Mouse (Mus musculus) adrenal gland, adult 18-20 months (tissue): ENCODE measurements around the gene Tulp2. TPM values are rescaled to one million over a fixed set of nuclear protein-coding genes. Genes with fewer than 3 reads are reported as not detected.

Source experiments
- DNase-seq, 2 experiments: peaks; one replicate each; pipeline ENCODE4 v3.0.0; 2021 to 2022; ENCODE audit warnings: low spot score in 2 of 2
- total RNA-seq, 2 experiments: library from RNA; stranded (reverse); gene quantifications; 1 replicate in 1 of 2; 2 replicates in 1 of 2; pipeline ENCODE4 v1.2.3; 2021

Gene Tulp2
- total RNA-seq, 2 experiments from 2014 or later: 0.66 to 2.6 TPM

DNA sequence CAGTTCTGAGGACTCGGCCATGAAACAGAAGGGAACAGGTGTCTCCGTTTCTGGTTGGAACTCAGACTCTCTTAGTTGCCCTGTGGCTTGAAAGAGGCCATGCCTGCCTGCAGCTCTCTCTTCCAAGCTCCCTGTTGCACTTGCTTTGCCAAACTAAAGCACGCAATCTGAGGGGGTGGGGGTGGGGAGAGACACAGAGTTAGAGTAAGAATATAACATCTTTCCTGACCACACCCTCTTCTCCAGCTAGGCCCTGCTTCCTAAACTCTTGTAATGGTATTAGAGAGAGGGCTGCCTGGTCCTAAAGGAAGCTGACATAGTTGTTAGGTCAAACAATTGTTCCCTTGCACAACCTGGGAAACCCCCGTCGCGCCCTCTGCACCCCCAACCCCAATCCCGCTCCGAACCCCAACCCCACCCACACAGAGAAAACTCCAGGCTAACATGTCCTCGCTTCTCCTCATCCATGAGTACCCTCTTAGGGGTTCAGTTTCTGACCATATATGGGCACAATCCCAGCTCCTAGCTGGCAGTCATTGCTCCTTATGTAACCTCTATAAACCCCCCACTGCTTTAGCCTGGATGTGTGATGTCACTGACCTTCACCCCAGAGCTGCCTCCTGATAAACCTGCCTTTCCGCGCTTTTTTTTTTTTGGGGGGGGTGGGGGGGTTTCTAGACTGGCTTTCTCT lies 69.3 kb downstream of the Tulp2 start:
- no peak for DNase-seq

DNA sequence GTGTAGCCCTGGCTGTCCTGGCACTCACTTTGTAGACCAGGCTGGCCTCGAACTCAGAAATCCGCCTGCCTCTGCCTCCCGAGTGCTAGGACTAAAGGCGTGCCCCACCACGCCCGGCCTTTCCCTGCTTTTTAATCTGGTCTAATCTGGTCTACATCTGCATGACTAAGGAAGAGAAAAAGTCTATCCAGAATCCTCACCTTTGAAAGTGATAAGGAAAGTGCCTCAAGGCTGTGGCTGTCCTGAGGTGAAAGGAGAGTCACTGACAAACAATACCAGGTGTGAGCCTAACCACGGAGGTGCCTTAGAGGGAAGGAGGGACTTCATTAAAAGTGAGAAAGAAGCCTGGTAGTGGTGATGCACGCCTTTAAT lies 69.8 kb downstream of the Tulp2 start:
- no peak for DNase-seq

DNA sequence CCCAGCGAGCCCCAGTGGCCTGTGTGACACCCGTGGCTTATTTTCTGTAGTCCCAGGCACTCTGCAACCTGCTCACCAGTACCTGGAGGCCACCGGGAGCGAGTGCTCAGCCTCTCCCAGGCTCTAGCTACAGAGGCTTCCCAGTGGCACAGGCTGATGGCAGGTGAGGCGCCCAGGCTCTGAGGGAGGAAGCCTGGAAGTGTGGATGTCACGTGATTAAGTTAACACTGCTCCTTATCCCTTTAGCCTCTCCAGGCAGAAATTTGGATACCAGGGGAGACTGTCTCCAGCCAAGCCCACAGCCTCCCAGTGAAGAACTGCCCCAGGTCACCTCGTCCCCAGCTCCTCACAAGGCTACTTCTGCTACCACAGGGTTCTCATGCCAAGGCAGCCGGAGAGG lies 71.8 kb downstream of the Tulp2 start:
- DNase-seq: no peak

DNA sequence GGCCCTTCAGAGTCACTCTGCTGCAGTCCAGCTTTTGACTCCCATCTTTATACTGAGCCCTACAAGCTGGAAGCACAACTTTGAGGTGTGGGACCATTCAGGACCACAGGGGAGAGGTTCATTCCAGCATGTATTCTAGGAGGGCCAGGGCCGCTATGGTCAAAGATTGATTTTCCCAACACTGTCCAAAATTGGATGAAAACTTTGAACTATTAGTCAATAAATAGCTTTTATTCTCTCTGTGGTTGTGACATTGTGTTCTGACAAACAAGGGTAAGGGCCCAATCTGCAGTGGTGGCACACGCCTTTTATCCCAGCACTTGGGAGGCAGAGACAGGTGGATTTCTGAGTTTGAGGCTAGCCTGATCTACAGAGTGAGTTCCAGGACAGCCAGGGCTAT lies 72.3 kb downstream of the Tulp2 start:
- DNase-seq: no peak

DNA sequence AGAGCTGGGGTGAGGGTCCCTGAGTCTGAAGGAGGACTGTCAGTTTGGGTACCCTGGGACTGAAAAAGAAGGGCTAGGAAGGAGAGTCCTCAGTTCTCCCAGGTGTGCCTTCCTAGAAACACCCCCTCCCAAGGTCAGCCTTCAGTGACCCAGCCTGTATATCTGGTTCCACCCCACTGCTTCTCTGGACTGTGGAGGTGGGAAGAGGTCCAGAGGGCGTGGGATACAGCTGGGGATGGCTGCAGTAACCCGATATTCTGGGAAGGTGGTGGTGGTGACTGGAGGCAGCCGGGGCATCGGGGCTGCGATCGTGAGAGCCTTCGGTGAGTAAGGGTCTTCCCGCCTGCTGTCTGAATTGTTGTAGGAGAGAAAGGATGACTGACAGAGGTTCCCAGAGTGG lies 73.1 kb downstream of the Tulp2 start, which contains the start of gene Hsd17b14:
Gene Hsd17b14, plus strand, starts transcription at position 150 of the 400 bp plus-strand sequence.
- no peak for DNase-seq

DNA sequence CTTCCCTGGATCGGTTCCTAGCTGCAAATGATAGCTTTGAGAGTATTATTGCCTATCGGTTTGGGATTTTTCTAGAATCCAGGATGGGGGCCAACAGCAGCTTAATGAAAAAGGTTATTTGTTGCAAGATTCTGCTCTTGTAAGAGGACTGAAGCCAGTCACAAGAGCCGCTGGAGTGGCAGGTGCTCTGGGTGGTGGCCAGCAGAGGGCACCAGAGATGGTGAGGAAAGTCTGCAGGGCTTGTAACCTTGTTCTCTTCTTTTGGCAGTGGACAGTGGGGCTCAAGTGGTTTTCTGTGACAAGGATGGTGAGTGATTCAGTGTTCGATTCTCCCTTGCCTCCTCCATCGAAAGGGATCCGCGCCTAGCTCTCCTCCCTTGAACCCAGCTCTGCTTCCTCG lies 74.1 kb downstream of the Tulp2 start:
- peak; percentile 81 to 85 for DNase-seq

DNA sequence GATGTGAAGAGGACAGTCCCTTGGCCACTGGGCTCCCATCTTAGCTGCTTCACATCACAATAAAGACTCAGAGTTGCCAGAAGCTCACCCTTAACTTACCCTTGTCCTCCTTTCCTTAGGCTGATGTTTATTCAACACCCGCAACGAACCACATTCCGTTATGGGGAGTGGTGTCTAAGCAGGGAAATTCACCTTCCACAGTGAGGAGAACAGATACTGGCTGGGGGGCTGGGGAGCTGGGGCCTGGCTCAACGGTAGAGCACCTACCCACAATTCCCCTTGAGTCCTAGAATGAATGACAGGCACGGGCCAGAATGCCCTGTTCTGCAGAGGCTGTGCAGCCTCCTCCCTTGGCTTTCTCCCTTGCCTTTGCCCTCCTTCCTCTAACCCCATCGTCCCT lies 77.2 kb downstream of the Tulp2 start:
- DNase-seq: no peak

DNA sequence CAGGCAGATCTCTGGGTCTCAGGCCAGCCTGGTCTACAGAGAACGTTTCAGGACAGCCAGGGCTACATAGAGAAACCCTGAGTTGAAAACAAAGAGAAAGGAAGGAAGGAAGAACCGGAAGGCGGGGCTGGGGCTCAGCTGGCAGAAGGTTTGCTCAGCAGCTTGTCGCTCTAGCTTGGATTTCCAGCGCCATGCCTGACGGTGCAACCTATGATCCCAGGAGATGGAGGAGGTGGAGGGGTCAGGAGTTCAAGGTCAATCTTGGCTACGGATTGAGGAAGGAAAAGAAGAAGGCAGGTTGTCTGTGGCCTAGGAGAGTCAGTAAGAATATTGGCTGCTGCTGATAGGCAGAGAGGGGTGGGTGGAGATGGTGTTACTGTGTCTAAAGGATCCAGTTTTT lies 78.6 kb downstream of the Tulp2 start:
- DNase-seq: no peak

DNA sequence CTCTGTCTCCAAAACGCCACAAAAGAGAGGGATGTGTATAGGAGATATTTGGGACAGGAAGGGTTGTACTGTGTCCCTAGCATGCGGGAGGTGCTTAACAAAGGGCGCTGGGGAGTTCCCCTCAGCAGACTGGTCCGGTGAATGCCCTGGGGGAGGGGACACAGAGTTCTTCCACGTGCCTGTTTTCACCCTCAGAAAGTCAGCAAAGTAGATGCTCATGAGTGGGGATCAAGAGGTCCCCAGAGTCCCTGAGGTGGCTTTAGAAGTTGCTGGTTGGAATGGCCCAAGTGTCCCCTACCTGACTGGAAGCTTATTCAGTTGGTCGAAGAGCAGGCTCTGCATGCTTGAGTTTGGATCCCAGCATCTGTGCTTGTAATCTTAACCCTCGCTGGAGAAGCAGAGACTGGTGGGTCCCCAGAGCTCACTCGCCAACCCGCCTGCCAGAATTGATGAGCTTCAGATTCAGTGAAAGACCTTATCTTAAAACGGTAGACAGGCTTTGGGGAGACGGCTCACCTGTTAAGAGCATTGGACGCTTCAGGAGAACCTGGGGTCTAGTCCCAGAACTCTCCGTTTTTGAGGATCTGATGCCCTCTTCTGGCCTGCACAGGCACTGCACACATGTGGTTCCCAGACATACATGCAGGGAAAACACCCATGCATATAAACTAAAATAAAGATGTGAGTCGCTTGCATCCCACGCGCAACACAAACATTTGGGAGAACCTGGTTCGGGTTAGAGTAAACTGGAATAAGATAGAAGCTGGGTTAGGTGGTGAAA lies 79.4 kb downstream of the Tulp2 start:
- peak; percentile 74 to 79 for DNase-seq

DNA sequence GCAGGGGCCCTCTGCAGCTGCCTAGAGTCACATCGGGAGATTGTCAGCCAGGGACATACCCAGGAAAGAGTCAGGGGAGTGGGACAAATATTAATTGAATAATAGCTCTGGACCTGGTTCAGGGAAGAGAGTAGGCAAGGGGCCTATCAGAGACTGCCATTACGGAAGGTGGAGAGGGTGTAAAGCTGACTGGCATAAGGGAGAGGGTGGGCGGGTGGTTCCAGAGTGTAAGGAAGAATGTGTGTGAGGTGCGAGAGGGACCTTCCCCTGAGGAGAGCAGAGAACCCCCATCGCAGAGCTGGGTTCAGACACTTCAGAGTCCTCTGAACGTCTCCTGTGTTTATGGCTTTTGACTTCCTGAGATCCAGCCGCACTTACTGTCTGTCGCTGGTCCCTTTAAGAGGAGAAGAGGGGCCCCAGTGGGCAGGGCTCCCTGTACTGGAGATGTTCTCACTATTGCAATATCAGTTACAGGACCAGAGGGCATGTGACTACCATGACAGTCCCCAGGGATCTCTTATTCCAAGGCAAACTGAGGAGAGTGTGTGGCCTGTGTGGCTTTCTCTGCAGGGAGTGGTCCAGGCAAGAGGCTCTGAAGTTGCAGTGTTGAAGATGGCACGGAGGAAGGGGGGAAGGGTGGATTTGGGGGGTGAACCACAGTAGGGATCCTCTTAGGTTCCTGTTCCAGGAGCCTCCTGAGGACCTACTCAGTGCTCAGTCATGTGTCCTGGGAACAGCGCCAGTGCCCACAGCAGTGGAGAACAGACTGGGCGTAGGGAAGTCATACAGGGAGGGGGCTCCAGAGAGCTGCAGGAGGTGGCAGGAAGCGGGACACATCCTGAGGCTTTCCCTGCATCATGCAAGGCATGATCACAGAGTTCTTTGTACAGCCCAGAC lies 80.2 kb downstream of the Tulp2 start:
- no peak for DNase-seq

DNA sequence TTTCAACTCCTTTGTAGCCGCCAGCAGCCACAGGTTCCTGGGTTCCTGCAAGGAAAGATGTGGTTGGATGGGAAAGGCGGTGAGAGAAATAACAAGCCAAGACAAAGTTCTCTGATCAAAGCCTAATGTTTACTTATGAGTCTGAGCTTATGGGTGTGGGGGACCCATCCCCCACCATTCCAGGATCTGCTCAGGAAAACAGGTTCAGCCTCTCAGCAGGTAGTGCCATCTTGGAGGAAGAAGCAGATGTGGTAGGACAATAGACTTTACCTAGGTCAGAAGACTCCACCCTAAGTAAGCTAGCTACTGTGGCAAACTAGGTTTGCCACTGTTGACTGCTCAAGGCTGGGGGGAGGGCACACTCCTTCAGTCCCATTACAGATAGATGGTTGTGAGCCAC lies 83.1 kb downstream of the Tulp2 start:
- no peak for DNase-seq

DNA sequence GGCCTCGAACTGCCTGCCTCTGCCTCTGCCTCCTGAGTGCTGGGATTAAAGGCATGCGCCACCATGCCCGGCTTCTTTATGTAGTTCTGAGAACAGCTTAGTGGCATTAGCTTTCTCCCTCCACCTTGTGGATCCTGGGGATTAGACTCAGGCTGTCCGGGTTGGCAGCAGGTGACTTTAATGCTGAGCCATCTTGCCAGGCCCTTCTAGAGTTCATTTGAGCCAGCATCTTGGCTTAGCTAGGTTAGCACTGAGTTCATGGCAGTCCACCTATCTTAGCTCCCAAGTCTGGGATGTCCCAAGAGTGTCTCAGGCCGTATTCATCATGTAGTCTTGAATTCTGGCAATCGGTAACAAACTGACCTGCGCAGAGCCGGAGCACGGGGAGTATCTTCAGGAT lies 83.8 kb downstream of the Tulp2 start:
- no peak for DNase-seq

DNA sequence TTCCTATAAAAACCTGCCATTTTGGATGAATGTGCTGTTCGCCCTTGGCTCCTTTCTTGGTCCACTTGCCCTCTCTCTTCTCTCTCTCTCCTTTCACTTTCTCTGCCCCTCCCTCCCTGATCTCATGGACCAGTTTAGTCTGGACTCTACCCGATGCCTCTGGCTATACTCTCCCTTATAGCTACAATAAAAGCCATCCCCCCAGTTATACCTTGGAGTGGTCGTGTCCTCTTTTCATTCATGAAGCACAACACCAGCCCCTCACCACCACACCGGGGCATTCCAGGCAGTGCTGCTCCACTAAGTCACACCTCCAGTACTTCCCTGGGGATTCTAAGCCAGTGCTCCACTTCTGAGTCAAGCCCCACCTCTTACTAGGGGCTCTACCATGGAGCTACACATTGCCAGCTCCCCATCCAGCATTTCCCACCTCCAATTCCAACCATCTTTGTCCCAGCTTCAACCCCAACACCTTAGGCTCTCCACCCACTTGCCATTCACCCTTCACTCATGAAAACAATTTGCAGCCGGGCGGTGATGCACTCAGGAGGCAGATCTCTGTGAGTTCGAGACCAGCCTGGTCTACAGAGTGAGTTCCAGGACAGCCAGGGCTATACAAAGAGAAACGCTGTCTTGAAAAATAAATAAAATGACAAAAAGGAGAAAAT lies 85.6 kb downstream of the Tulp2 start:
- DNase-seq: no peak

DNA sequence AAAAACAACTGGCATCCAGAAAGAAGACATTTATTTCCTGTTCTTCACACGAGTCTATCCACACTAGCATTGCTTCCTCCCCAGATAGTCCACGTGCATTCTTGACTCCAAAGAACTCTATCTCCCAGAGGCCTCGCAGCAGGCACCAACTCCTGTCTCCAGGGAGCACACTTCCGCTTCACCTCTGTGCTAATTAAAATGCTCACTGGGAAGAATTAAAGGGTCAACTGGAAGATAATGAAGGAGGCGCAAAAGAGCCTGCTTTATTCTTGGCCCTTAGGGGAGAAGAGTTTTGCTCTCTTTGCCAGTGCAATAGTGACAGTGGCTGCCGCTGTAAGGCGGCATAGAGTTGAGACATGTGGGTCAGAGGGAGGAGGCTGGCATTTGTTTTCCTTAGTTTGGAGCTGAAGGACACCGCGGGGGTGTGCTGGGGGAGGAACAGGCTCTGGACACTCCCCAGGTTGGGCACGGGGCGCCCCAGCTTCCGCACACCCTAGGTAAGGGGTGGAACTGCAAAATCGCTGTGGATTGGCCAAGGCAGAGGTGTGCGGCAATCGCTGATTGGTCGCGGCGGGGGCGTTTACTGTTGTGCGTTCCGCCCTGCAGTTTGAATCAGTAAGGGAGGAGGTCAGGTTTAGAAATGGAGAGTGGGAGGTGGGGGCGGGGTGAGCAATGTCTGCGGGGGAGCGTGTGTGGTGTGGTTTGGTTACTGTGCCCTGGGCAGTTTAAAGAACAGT lies 86.3 kb downstream of the Tulp2 start:
- peak; percentile 80 to 82 for DNase-seq

DNA sequence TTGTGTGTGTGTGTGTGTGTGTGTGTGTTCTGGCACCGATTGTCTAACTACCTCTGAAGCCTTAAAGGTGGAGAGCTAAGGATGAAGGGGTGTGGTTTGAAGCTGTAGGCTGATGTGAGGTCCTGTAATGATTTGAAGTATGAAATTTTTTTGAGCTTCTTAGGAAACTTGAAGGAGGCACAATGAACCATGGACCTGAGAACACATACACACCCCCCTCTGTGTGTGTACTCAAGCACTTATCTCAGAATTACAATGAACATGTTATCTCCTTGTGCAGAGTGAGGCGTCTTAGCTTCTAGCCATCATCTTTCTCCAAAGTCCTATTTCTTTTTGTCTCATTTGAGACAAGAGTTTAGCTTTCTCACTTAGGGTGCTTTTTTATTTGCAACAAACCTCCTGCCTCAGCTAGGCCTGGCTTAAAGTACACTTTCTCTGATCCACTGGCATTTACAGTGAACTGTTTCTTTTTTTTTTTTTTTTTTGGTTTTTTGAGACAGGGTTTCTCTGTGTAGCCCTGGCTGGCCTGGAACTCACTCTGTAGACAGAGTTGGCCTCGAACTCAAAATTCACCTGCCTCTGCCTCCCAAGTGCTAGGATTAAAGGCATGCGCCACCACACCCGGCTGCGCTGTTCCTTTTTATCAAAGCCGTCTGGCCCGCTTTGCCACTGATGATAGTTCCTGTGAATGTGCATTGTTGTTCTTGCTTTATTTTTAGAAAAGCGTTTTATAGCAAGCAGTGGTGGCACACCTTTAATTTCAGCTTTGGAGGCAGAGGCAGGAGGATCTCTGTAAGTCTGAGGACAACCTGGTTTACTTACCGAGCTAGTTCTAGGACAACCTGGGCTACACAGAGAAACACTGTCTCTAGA lies 87.2 kb downstream of the Tulp2 start:
- DNase-seq: no peak

DNA sequence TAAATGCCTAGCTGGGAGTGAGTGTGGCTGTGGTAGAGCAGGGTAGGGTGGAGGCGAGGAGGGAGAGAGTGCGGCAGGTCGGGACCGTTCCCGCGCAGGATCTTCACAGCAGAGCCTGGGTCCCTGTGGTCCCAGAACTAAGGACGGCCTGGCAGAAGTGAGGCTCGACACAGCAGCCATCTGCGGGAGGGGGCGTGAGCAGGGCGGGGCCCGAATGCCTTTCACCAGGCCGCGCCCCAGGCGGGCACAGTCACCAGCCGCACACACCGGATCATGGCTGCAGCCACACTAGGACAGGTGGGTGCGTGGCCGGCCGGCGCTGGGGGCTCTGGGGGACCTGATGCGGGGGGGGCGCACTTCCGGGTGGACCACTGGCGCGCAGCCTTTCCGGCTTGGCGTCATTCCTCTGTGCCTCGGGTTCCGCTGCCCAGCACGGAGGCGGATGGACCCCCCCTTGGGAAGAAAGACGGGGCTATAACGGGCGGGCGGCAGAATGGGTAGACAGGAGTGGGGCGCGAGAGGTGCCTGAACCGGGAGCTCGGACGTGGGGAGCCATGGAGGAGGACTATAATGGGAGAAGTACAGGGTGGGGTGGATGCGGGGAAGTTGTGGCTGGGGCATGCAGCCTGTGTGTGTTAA lies 88.5 kb downstream of the Tulp2 start, which contains the start of gene Bcat2:
Gene Bcat2, plus strand, starts transcription at position 51 of the 639 bp plus-strand sequence.
- DNase-seq: peak; percentile 79 to 84

DNA sequence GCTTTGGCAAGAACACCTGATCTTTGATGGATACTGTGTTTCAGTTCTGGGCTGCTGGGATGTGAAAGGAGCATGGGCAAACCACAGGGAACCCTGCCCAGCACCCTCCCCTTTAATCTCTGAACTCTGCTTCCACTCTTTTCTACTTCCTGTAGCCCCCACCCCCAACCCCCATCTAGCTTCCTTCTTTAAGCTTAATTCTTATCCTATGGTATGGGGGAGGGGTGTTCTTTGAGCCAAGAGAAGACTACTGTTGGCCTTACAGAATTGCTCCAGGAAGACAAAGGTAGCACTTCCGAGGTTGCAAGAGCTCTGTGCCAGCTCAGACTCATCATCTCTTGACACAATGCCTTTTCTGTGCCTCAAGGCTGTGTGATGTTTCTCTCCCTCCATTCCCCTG lies 90.3 kb downstream of the Tulp2 start:
- no peak for DNase-seq
